Mouse (Mus musculus) inflammation-experienced regulatory T-cells, adult 6 months (primary cell): Measurements from ENCODE around the gene Vwa5a. TPM values are rescaled to one million over a fixed set of nuclear protein-coding genes. Genes with fewer than 3 reads are reported as not detected.
A peak's percentile ranks its signal among the peaks of the same experiment; 100 is the strongest.

Source experiments
- ATAC-seq: one replicate; pipeline ENCODE4 v1.8.0; 2017
- polyA plus RNA-seq, 3 experiments: library from polyadenylated mRNA; unstranded; fragments of 100-300 nt; shearing (Covaris generic); gene quantifications; one replicate each; pipeline ENCODE4 v1.2.1; 2017

Gene Vwa5a
- 10 to 100 TPM; 25.7 to 35.0 (median 26.6) TPM for polyA plus RNA-seq

DNA sequence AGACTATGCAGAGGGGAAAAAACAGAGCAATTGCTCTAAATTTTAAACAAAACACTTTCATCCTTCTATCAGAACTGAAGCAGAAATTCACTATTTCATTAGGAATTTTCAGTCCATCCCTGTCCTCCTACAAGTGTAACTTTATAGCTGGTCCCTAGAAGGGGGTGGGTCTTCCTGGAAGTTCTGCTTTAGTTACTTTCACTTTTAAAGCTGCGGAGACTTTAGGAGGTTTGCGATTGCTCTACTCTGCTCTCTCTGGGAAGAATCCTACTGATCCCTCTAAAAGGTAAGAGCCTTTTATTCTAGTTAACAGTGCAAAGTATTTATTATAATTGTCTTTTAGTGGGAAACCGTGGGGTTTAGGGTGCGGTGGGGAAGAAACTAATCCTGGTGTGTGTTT lies at the start of gene Vwa5a:
Gene Vwa5a, plus strand, starts transcription at position 167 of the 400 bp plus-strand sequence.
- ATAC-seq = peak; percentile 75

- ATAC-seq = no peak
Observed at GRCm38 (mm10) chr9:38672887-38673286, 45.2 kb upstream of the Vwa5a start.

DNA sequence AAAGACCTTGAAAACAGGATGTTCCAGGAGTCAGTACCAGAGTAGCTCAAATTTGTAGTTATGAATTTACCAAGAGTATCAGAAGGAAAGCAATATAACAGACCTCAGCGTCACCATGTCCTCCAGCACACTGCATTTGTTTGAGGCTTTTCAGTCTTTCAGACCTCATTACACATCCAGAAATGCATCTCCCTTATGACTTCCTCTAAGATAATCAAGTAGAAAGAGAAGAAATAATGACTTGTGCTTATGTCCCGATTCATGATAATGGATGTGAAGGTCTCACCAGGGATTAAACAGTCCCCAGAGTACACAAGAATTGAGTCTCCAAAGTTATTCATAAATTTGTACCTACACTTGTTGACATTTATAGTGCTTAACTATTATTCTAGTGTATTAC lies 43.6 kb upstream of the Vwa5a start, which contains the start of gene Olfr918:
Gene Olfr918, minus strand, starts transcription at position 101 of the 400 bp plus-strand sequence.
- ATAC-seq = no peak

GRCm38 (mm10) chr9:38718927-38719441 lies 916 bp downstream of the Vwa5a start:
- ATAC-seq = peak; percentile 35

DNA sequence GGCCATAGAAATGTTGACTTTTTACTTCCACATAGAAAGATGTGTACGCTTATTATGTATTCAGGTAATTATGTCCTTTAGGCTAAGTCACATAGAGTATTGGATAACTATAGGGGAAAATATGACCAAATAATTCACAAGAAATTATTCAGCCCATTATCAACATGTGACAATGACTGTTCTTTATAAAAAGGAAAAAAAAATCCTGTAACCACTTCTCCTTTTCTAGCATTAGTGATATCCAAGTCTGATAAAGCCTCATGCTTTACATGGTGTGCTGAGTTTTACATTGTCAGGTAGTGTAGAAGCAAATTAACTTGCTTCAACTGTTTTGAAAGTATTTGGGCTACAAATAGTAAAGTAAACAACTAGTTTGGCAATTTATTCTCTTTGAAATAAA lies 6.0 kb downstream of the Vwa5a start:
- no peak for ATAC-seq

- peak; percentile 63 for ATAC-seq
Observed at GRCm38 (mm10) chr9:38728218-38728617, 10.2 kb downstream of the Vwa5a start.

DNA sequence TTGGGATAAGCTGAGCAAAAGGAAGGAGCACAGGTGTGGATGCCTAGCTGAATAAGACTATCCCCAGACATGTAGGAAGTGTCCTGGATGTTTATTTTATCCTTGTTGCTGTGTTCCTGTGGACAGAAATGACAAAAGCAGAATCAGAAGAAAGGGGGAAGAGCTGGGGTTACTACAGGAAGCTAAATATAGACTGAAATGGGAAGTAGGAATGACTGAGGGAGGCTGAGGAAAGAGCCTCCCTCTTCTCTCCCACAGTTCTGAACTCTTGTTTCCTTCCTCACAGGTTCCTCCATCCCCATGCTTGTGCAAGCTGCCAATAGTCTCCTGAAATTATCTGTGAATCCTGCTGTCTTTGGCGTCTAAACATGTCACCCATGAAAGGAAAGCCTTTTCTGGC lies 23.3 kb downstream of the Vwa5a start:
- ATAC-seq = no peak

GRCm38 (mm10) chr9:38744619-38745315 lies 26.7 kb downstream of the Vwa5a start:
- no peak for ATAC-seq

GRCm38 (mm10) chr9:38751999-38752398 lies 33.9 kb downstream of the Vwa5a start, which contains the start of gene Olfr920:
Olfr920 (plus strand) TSS chr9:38752299.
- no peak for ATAC-seq

DNA sequence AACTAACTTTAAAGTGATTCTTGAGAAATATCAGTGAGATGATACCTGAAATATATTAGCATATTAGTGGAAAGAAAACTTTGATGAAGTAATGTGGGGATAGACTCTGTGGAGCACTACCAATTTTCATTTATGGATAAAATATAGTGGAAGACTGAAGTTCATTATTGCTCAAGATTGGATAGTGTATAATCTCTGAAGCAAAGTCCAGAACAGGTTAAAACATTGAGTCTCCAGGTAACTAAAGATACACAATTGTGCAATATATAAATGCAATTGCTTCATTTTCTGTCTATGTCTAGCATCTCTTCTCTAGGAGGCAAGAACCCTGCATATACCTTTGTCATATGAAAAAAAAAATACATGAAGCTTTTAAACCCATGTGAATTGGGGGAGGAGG lies 54.7 kb downstream of the Vwa5a start, which contains the start of gene Olfr921:
Gene Olfr921, plus strand, starts transcription at position 301 of the 400 bp plus-strand sequence.
- no peak for ATAC-seq

DNA sequence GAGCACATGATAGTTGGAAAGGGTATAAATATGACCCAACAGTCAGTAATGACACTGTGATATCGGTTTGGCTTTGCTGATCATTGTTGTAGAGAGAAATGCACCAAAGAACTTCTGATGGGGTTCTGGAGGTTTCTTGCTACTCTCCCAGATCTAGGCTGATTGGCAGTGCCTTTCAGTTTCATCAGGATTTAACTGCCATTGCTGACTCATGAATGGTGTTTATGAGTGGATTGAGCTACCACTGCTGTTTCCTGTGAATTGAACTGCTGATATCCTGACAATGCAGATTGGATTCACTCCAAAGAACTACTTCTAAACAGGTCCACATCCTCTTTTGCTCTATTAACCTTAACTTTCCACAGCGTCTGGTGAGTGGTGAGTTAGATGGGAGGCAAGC lies 74.6 kb downstream of the Vwa5a start:
- ATAC-seq = no peak

Other genes starting within 250 kb of the Vwa5a start
- under 1 TPM in 1 of 3 experiments, not detected in 2; 0.09 TPM for gene Olfr905, start 247.2 kb upstream of the Vwa5a start, polyA plus RNA-seq
- not detected for gene Olfr906, start 231.2 kb upstream of the Vwa5a start, polyA plus RNA-seq
- not detected for gene Olfr907, start 222.5 kb upstream of the Vwa5a start, polyA plus RNA-seq
- gene Olfr911-ps1, start 196.7 kb upstream of the Vwa5a start, polyA plus RNA-seq = under 1 TPM in 2 of 3 experiments, not detected in 1; 0.09 to 0.67 TPM
- gene Olfr910, start 180.4 kb upstream of the Vwa5a start, polyA plus RNA-seq = not detected
- gene Olfr912, start 138.1 kb upstream of the Vwa5a start, polyA plus RNA-seq = under 1 TPM in 1 of 3 experiments, not detected in 2; 0.10 TPM
- gene Olfr913, start 125.5 kb upstream of the Vwa5a start, polyA plus RNA-seq = not detected
- not detected for gene Olfr914, start 113.2 kb upstream of the Vwa5a start, polyA plus RNA-seq
- gene Olfr916, start 58.4 kb upstream of the Vwa5a start, polyA plus RNA-seq = not detected
- gene Olfr917, start 52.4 kb upstream of the Vwa5a start, polyA plus RNA-seq = not detected
- gene Olfr918, start 43.7 kb upstream of the Vwa5a start, polyA plus RNA-seq = not detected
- not detected for gene Olfr919, start 14.6 kb upstream of the Vwa5a start, polyA plus RNA-seq
- gene Olfr920, start 34.0 kb downstream of the Vwa5a start, polyA plus RNA-seq = under 1 TPM in 2 of 3 experiments, not detected in 1; 0.39 to 0.44 TPM
- gene Olfr921, start 54.8 kb downstream of the Vwa5a start, polyA plus RNA-seq = not detected
- gene Olfr922, start 96.3 kb downstream of the Vwa5a start, polyA plus RNA-seq = not detected
- gene Olfr923, start 108.3 kb downstream of the Vwa5a start, polyA plus RNA-seq = under 1 TPM in 1 of 3 experiments, not detected in 2; 0.19 TPM
- gene Olfr924, start 126.2 kb downstream of the Vwa5a start, polyA plus RNA-seq = not detected
- gene Olfr26, start 136.8 kb downstream of the Vwa5a start, polyA plus RNA-seq = not detected
- not detected for gene Olfr926, start 158.9 kb downstream of the Vwa5a start, polyA plus RNA-seq
- not detected for gene Olfr930, start 211.5 kb downstream of the Vwa5a start, polyA plus RNA-seq